In genomic region chr14:57709171-57709570, GRCm38 (mm10) we compare ENCODE assay signal across 10 mouse cellular contexts. TPM values are rescaled to one million over a fixed set of nuclear protein-coding genes. Genes with fewer than 3 reads are reported as not detected.
DNase-seq lines count a peak whose midpoint lies in the region; ATAC-seq and TF ChIP-seq lines count a peak whose summit lies in the region.
"Had no signal": no experiment of that assay in that cellular context is flagged by ENCODE, and none has a peak within 500 bp of the region (broad histone marks: within the 10 kb centered on the region; RNA-seq: fewer than 3 reads in every experiment).

No protein-coding gene starts in this region.

- H3K4me3 ChIP-seq in forebrain, embryonic 14.5 days (ENCODE audit: low read depth, low read length), result no peak overlapping the region
- no peak overlapping the region for H3K4me3 ChIP-seq in kidney, embryonic 16.5 days (ENCODE audit: low read length)
- no peak overlapping the region for H3K4me3 ChIP-seq in midbrain, embryonic 14.5 days (replicated peaks; ENCODE audit: low read depth, low read length)
- H3K4me3 ChIP-seq in left cerebral cortex, adult 2 months, result no peak overlapping the region
- H3K4me3 ChIP-seq: liver, embryonic 13.5 days had no signal

- peak; percentile 37; the same call in 1 of the 2 replicates for ATAC-seq in forebrain, embryonic 14.5 days
- peak; percentile 50; the same call in 1 of the 2 replicates for ATAC-seq in kidney, embryonic 16.5 days (ENCODE audit: low FRiP score, low TSS enrichment)
- ATAC-seq in midbrain, embryonic 14.5 days (ENCODE audit: low FRiP score, low TSS enrichment), result no peak

- TF ChIP-seq CTCF in left cerebral cortex, adult 2 months (IDR thresholded peaks at IDR 0.05), result no peak

- H3K36me3 ChIP-seq in forebrain, embryonic 14.5 days (ENCODE audit: control insufficient read depth, insufficient read depth, low read length), result no peaks in the 10 kb centered on the region
- 0 out of 2 replicates have a peak, but pooled peaks cover 7% of the 10 kb centered on the region for H3K36me3 ChIP-seq in kidney, embryonic 16.5 days (ENCODE audit: insufficient read depth, low read length)
- H3K36me3 ChIP-seq in midbrain, embryonic 14.5 days (ENCODE audit: control insufficient read depth, insufficient read depth, low read length), result no peaks in the 10 kb centered on the region
- H3K36me3 ChIP-seq: liver, embryonic 13.5 days had no signal

- peak; percentile 24 to 26 for DNase-seq in cerebellum, postnatal 10 days
- DNase-seq in cerebellum, postnatal 36 days, result no peak
- peak; percentile 32 for DNase-seq in forebrain, embryonic 14.5 days (ENCODE audit: low spot score)
- DNase-seq in midbrain, embryonic 14.5 days, result peak; percentile 45
- no peak for DNase-seq in urinary bladder, postnatal 14 days (ENCODE audit: low spot score)
- DNase-seq in cerebellum, adult 8-10 months, result no peak
- DNase-seq in left cerebral cortex, adult 2 months (ENCODE audit: extremely low spot score in 1 of 2, low spot score in 2 of 2), result no peak
- DNase-seq: liver, embryonic 13.5 days had no signal

- intact Hi-C loops in left cerebral cortex, adult 2 months (cut with DNase I), result no loop called here

- H3K9me3 ChIP-seq in forebrain, embryonic 14.5 days (replicated peaks; ENCODE audit: control insufficient read depth, low read length), result no peaks in the 10 kb centered on the region
- H3K9me3 ChIP-seq in kidney, embryonic 16.5 days (ENCODE audit: low read length), result no peaks in the 10 kb centered on the region
- H3K9me3 ChIP-seq in midbrain, embryonic 14.5 days (ENCODE audit: control insufficient read depth, low read length), result no peaks in the 10 kb centered on the region
- H3K9me3 ChIP-seq: liver, embryonic 13.5 days had no signal

- peaks cover 13% of the 10 kb centered on the region for H3K4me1 ChIP-seq in forebrain, embryonic 14.5 days (ENCODE audit: control insufficient read depth, insufficient read depth, low read length)
- peaks cover 19% of the 10 kb centered on the region for H3K4me1 ChIP-seq in kidney, embryonic 16.5 days (ENCODE audit: insufficient read depth, low read length)
- peaks cover 29% of the 10 kb centered on the region for H3K4me1 ChIP-seq in midbrain, embryonic 14.5 days (ENCODE audit: control insufficient read depth, insufficient read depth, low read length)

- H3K4me2 ChIP-seq in forebrain, embryonic 14.5 days (ENCODE audit: low read length), result no peak overlapping the region
- no peak overlapping the region for H3K4me2 ChIP-seq in kidney, embryonic 16.5 days (replicated peaks; ENCODE audit: low read depth, low read length)
- peak overlapping the region; percentile 8; the same call in 1 of the 2 replicates for H3K4me2 ChIP-seq in midbrain, embryonic 14.5 days (ENCODE audit: low read length)
- H3K4me2 ChIP-seq: liver, embryonic 13.5 days had no signal

- 15% methylated on average over 10 of the region's 10 CpGs for WGBS in forebrain, embryonic 14.5 days
- WGBS in kidney, embryonic 16.5 days, result 69% methylated on average over 10 of the region's 10 CpGs
- 12% methylated on average over 10 of the region's 10 CpGs for WGBS in midbrain, embryonic 14.5 days

- H3K27me3 ChIP-seq in forebrain, embryonic 14.5 days (replicated peaks; ENCODE audit: control insufficient read depth, insufficient read depth, low read length), result no peaks in the 10 kb centered on the region
- H3K27me3 ChIP-seq in kidney, embryonic 16.5 days (ENCODE audit: insufficient read depth, low read length), result no peaks in the 10 kb centered on the region
- no peaks in the 10 kb centered on the region for H3K27me3 ChIP-seq in midbrain, embryonic 14.5 days (ENCODE audit: control insufficient read depth, insufficient read depth, low read length)
- H3K27me3 ChIP-seq: liver, embryonic 13.5 days had no signal

- H3K27ac ChIP-seq in forebrain, embryonic 14.5 days (ENCODE audit: low read depth, low read length), result no peak overlapping the region
- H3K27ac ChIP-seq in kidney, embryonic 16.5 days (ENCODE audit: low read length), result no peak overlapping the region; the same call in 1 of the 2 replicates
- no peak overlapping the region for H3K27ac ChIP-seq in midbrain, embryonic 14.5 days (replicated peaks; ENCODE audit: low read depth, low read length)
- no peak overlapping the region for H3K27ac ChIP-seq in left cerebral cortex, adult 2 months
- H3K27ac ChIP-seq: liver, embryonic 13.5 days had no signal

- H3K9ac ChIP-seq in forebrain, embryonic 14.5 days (ENCODE audit: low read length), result peak overlapping the region; percentile 30; the same call in 1 of the 2 replicates
- no peak overlapping the region for H3K9ac ChIP-seq in kidney, embryonic 16.5 days (replicated peaks; ENCODE audit: low read length)
- no peak overlapping the region for H3K9ac ChIP-seq in midbrain, embryonic 14.5 days (replicated peaks; ENCODE audit: low read length)
- H3K9ac ChIP-seq: liver, embryonic 13.5 days had no signal

RNA-seq across cellular contexts. Expression of gene Gm49361, which starts 36.7 kb away (rescaled TPM):
- not detected in 2 replicates for polyA plus RNA-seq in forebrain, embryonic 14.5 days (2014; fragmentation: Nextera tagmentation; extraction: Ambion mirVana)
- not detected in 2 replicates for polyA plus RNA-seq in kidney, embryonic 16.5 days (2015; fragmentation: Nextera tagmentation; extraction: Ambion mirVana)
- polyA plus RNA-seq in midbrain, embryonic 14.5 days (2014; fragmentation: Nextera tagmentation; extraction: Ambion mirVana), result not detected in 2 replicates
- 1 to 10 TPM in 1 of 2 experiments, under 1 TPM in 1; 0.40 to 1.8 TPM for total RNA-seq in left cerebral cortex, adult 2 months (2021)
- polyA plus RNA-seq: C2C12; liver, embryonic 13.5 days had no signal

RNA-seq across cellular contexts. Expression of gene Xpo4, which starts 43.9 kb away (rescaled TPM):
- 13.7 and 16.1 TPM in 2 replicates for polyA plus RNA-seq in forebrain, embryonic 14.5 days (2014; fragmentation: Nextera tagmentation; extraction: Ambion mirVana)
- polyA plus RNA-seq in kidney, embryonic 16.5 days (2015; fragmentation: Nextera tagmentation; extraction: Ambion mirVana), result 19.8 and 24.3 TPM in 2 replicates
- polyA plus RNA-seq in midbrain, embryonic 14.5 days (2014; fragmentation: Nextera tagmentation; extraction: Ambion mirVana), result 13.5 and 18.7 TPM in 2 replicates
- total RNA-seq in left cerebral cortex, adult 2 months (2021), result 10 to 100 TPM; 14.2 to 14.6 TPM

RNA-seq across cellular contexts. Expression of gene Lats2, which starts 49.0 kb away (rescaled TPM):
- polyA plus RNA-seq in forebrain, embryonic 14.5 days (2014; fragmentation: Nextera tagmentation; extraction: Ambion mirVana), result 5.0 and 6.2 TPM in 2 replicates
- 25.9 and 27.7 TPM in 2 replicates for polyA plus RNA-seq in kidney, embryonic 16.5 days (2015; fragmentation: Nextera tagmentation; extraction: Ambion mirVana)
- polyA plus RNA-seq in midbrain, embryonic 14.5 days (2014; fragmentation: Nextera tagmentation; extraction: Ambion mirVana), result 5.4 and 7.1 TPM in 2 replicates
- total RNA-seq in left cerebral cortex, adult 2 months (2021), result 10 to 100 TPM; 17.0 to 22.2 TPM

Comparison
In these comparisons a context has a peak if more than half of its experiments do, and no peak if none do; other contexts are left out.
1. DNase-seq: peak in cerebellum, postnatal 10 days (2 of 2), forebrain, embryonic 14.5 days (single experiment) and midbrain, embryonic 14.5 days (single experiment); none in cerebellum, postnatal 36 days (0 of 2), urinary bladder, postnatal 14 days (single experiment), cerebellum, adult 8-10 months (single experiment) and left cerebral cortex, adult 2 months (0 of 2).